Mouse (Mus musculus): ENCODE measurements around the gene Maff.

- TF ChIP-seq CTCF (IDR thresholded peaks at IDR 0.05; ENCODE audit: extremely low read depth, insufficient read length, insufficient replicate concordance, low read depth, low read length) (peak; percentile 17; the same call in 1 of the 2 replicates), POLR2A (IDR thresholded peaks at IDR 0.05; ENCODE audit: low read depth, low read length) (peak; percentile 26; the same call in 1 of the 2 replicates)
These were observed 19.2 kb upstream of the Maff start for GRCm38 (mm10) chr15:79326971-79327961.

Data from small intestine, adult 2 months (tissue).